Mouse (Mus musculus): ENCODE results near the gene Heatr3. TPM values are rescaled to one million over a fixed set of nuclear protein-coding genes. Genes with fewer than 3 reads are reported as not detected.

The Heatr3 gene
- polyA plus RNA-seq (2012; rRNA removed) = 17.4 and 19.5 TPM in 2 replicates

GRCm38 (mm10) chr8:88137748-88138484 is at the start of gene Heatr3:
TSS of gene Heatr3 (plus strand) at chr8:88137855.

GRCm38 (mm10) chr8:88118456-88119036 is 19.1 kb upstream of the Heatr3 start, which contains the start of gene Cnep1r1:
TSS of gene Cnep1r1 (plus strand) at chr8:88118769.

GRCm38 (mm10) chr8:88198945-88199571 is 61.4 kb downstream of the Heatr3 start, which contains the start of gene Tent4b:
TSS of gene Tent4b (plus strand) at chr8:88199213.

Other genes with a start within 250 kb of the Heatr3 start
- gene Zfp423, start 178.3 kb upstream of the Heatr3 start, polyA plus RNA-seq (2012; rRNA removed) = 0.50 and 1.2 TPM in 2 replicates
- 20.5 and 24.5 TPM in 2 replicates for gene Cnep1r1, start 19.1 kb upstream of the Heatr3 start, polyA plus RNA-seq (2012; rRNA removed)
- gene Tent4b, start 61.4 kb downstream of the Heatr3 start, polyA plus RNA-seq (2012; rRNA removed) = 8.9 and 10.0 TPM in 2 replicates
- 22.8 and 26.9 TPM in 2 replicates for gene Adcy7, start 134.5 kb downstream of the Heatr3 start, polyA plus RNA-seq (2012; rRNA removed)
- gene Brd7, start 224.3 kb downstream of the Heatr3 start, polyA plus RNA-seq (2012; rRNA removed) = 29.3 and 29.8 TPM in 2 replicates